In genomic region chr5:139818056-139818455, GRCm38 (mm10) we compare ENCODE assay signal across 25 mouse cellular contexts. TPM values are rescaled to one million over a fixed set of nuclear protein-coding genes. Genes with fewer than 3 reads are reported as not detected.
DNase-seq lines count a peak whose midpoint lies in the region; ATAC-seq and TF ChIP-seq lines count a peak whose summit lies in the region.
"Had no signal": no experiment of that assay in that cellular context is flagged by ENCODE, and none has a peak within 500 bp of the region (broad histone marks: within the 10 kb centered on the region; RNA-seq: fewer than 3 reads in every experiment).

No protein-coding gene starts in this region.

- ATAC-seq in liver, embryonic 11.5 days (replicated peaks; ENCODE audit: low FRiP score) = peak; percentile 27; the same call in 1 of the 2 replicates
- ATAC-seq in erythroblast, adult 5-6 weeks (replicated peaks; ENCODE audit: low FRiP score, poor library complexity, severe bottlenecking) = 0 out of 2 replicates have a peak, but pooled peaks have one; percentile 7
- peak; percentile 19; the same call in 1 of the 2 replicates for ATAC-seq in liver, embryonic 13.5 days (ENCODE audit: low read depth)
- ATAC-seq in stomach, postnatal 0 days (ENCODE audit: low FRiP score, low TSS enrichment) = no peak
- ATAC-seq: forebrain, embryonic 15.5 days had no signal

- peaks cover 9% of the 10 kb centered on the region for H3K27me3 ChIP-seq in liver, embryonic 11.5 days (replicated peaks; ENCODE audit: control insufficient read depth, insufficient read depth, low read length)
- H3K27me3 ChIP-seq in liver, embryonic 13.5 days = peaks cover 11% of the 10 kb centered on the region
- no peaks in the 10 kb centered on the region for H3K27me3 ChIP-seq in stomach, postnatal 0 days (ENCODE audit: control insufficient read depth, insufficient read depth, low read length)

- no peak for DNase-seq in liver, embryonic 11.5 days (ENCODE audit: low spot score)
- DNase-seq in liver = no peak
- DNase-seq in liver, embryonic 13.5 days = no peak
- DNase-seq in stomach, postnatal 0 days (ENCODE audit: low spot score) = no peak
- no peak for DNase-seq in frontal cortex, postnatal 10 days (ENCODE audit: low spot score in 2 of 2)
- DNase-seq in embryo, embryonic 10 days (ENCODE audit: low spot score) = no peak
- DNase-seq: cerebellum, adult 8-10 months; gastrocnemius, postnatal 25 days; heart, adult 2 months; layer of hippocampus, adult 9-11 months; left cerebral cortex, postnatal 4 days; right cerebral cortex, adult 18-20 months had no signal

- peak overlapping the region; percentile 35 for H3K4me2 ChIP-seq in liver, embryonic 11.5 days
- H3K4me2 ChIP-seq in liver, embryonic 13.5 days = 0 out of 2 replicates have a peak overlapping the region, but pooled peaks have one; percentile 4
- 0 out of 2 replicates have a peak overlapping the region, but pooled peaks have one; percentile 32 for H3K4me2 ChIP-seq in stomach, postnatal 0 days (replicated peaks; ENCODE audit: low read depth)
- H3K4me2 ChIP-seq: forebrain, embryonic 15.5 days; midbrain, embryonic 11.5 days; neural tube, embryonic 12.5 days had no signal

- peaks cover 45% of the 10 kb centered on the region for H3K4me1 ChIP-seq in liver, embryonic 11.5 days (replicated peaks; ENCODE audit: control insufficient read depth, insufficient read depth, low read length)
- H3K4me1 ChIP-seq in liver, embryonic 13.5 days (replicated peaks) = peaks cover 88% of the 10 kb centered on the region
- H3K4me1 ChIP-seq in stomach, postnatal 0 days (replicated peaks; ENCODE audit: control insufficient read depth, insufficient read depth) = no peaks in the 10 kb centered on the region
- H3K4me1 ChIP-seq: forebrain, embryonic 15.5 days had no signal

- no peaks in the 10 kb centered on the region for H3K9me3 ChIP-seq in liver, embryonic 11.5 days (ENCODE audit: control insufficient read depth, low read length)
- no peaks in the 10 kb centered on the region for H3K9me3 ChIP-seq in liver, embryonic 13.5 days (replicated peaks)
- no peaks in the 10 kb centered on the region for H3K9me3 ChIP-seq in stomach, postnatal 0 days (ENCODE audit: control insufficient read depth, low read length)
- H3K9me3 ChIP-seq: forebrain, embryonic 15.5 days; neural tube, embryonic 12.5 days had no signal

- TF ChIP-seq EP300 in stomach, postnatal 0 days (optimal IDR thresholded peaks at IDR 0.05) = no peak

- H3K36me3 ChIP-seq in liver, embryonic 11.5 days (ENCODE audit: control insufficient read depth, insufficient read depth, low read length) = peaks cover 15% of the 10 kb centered on the region
- H3K36me3 ChIP-seq in liver, embryonic 13.5 days = peaks cover 20% of the 10 kb centered on the region
- peaks cover 7% of the 10 kb centered on the region; the same call in 1 of the 2 replicates for H3K36me3 ChIP-seq in stomach, postnatal 0 days (ENCODE audit: control insufficient read depth, insufficient read depth, low read length)

- peak overlapping the region; percentile 40; the same call in 1 of the 2 replicates for H3K9ac ChIP-seq in liver, embryonic 11.5 days (ENCODE audit: low read depth, low read length)
- peak overlapping the region; percentile 44 for H3K9ac ChIP-seq in liver, embryonic 13.5 days
- no peak overlapping the region for H3K9ac ChIP-seq in stomach, postnatal 0 days (ENCODE audit: low read length)
- H3K9ac ChIP-seq: forebrain, embryonic 15.5 days; neural tube, embryonic 12.5 days had no signal

- TF ChIP-seq CTCF in stomach, postnatal 0 days (IDR thresholded peaks at IDR 0.05; ENCODE audit: low read depth) = no peak

- no peak overlapping the region for H3K4me3 ChIP-seq in liver, embryonic 11.5 days (ENCODE audit: low read depth, low read length)
- H3K4me3 ChIP-seq in liver, embryonic 13.5 days (replicated peaks) = no peak overlapping the region
- no peak overlapping the region for H3K4me3 ChIP-seq in stomach, postnatal 0 days (ENCODE audit: low read depth, low read length)
- H3K4me3 ChIP-seq: forebrain, embryonic 15.5 days; heart, adult 2 months; left cerebral cortex, adult 2 months; neural tube, embryonic 12.5 days had no signal

- WGBS in liver, embryonic 11.5 days = 55% methylated on average over 3 of the region's 3 CpGs
- 46% methylated on average over 3 of the region's 3 CpGs for WGBS in liver, embryonic 13.5 days (ENCODE audit: insufficient replicate concordance)
- 74% methylated on average over 3 of the region's 3 CpGs for WGBS in stomach, postnatal 0 days

- peak overlapping the region; percentile 71; the same call in 1 of the 2 replicates for H3K27ac ChIP-seq in liver, embryonic 11.5 days (ENCODE audit: low read depth, low read length)
- peak overlapping the region; percentile 83 for H3K27ac ChIP-seq in liver, embryonic 13.5 days
- peak overlapping the region; percentile 35; the same call in 1 of the 2 replicates for H3K27ac ChIP-seq in stomach, postnatal 0 days (replicated peaks)
- H3K27ac ChIP-seq: forebrain, embryonic 15.5 days; heart, adult 2 months; left cerebral cortex, adult 2 months; neural tube, embryonic 12.5 days had no signal

RNA-seq across cellular contexts. Expression of gene Tmem184a, which starts 1.7 kb away (rescaled TPM):
- polyA plus RNA-seq in liver, embryonic 11.5 days (2014; fragmentation: Nextera tagmentation; extraction: Ambion mirVana) = 2.3 and 2.7 TPM in 2 replicates
- not detected in 2 replicates for total RNA-seq in erythroblast, adult 5-6 weeks (2015; ENCODE audit: low replicate concordance)
- 0.14 TPM in 1 of 2 replicates, not detected in the other for total RNA-seq in erythroblast, adult 5-6 weeks (2017; ENCODE audit: low replicate concordance)
- polyA plus RNA-seq in liver, embryonic 13.5 days (2015; fragmentation: Nextera tagmentation; extraction: Ambion mirVana) = 0.68 and 0.89 TPM in 2 replicates
- 72.0 and 84.3 TPM in 2 replicates for polyA plus RNA-seq in stomach, postnatal 0 days (2015; fragmentation: Nextera tagmentation; extraction: Ambion mirVana)

RNA-seq across cellular contexts. Expression of gene Gm26938, which starts 8.2 kb away (rescaled TPM):
- polyA plus RNA-seq in liver, embryonic 11.5 days (2014; fragmentation: Nextera tagmentation; extraction: Ambion mirVana) = not detected in 2 replicates
- not detected in 2 replicates for total RNA-seq in erythroblast, adult 5-6 weeks (2015; ENCODE audit: low replicate concordance)
- not detected in 2 replicates for total RNA-seq in erythroblast, adult 5-6 weeks (2017; ENCODE audit: low replicate concordance)
- polyA plus RNA-seq in liver, embryonic 13.5 days (2015; fragmentation: Nextera tagmentation; extraction: Ambion mirVana) = not detected in 2 replicates
- polyA plus RNA-seq in stomach, postnatal 0 days (2015; fragmentation: Nextera tagmentation; extraction: Ambion mirVana) = not detected in 2 replicates
- total RNA-seq: adrenal gland, adult 18-20 months; gastrocnemius, postnatal 25 days; heart, adult 2 months; heart, postnatal 10 days; left cerebral cortex, adult 2 months; left cerebral cortex, postnatal 4 days; liver, adult 2 months had no signal
- polyA plus RNA-seq: cortical plate, adult 2 months; embryonic facial prominence, embryonic 14.5 days; forebrain, embryonic 15.5 days; heart, adult 2 months; hindbrain, embryonic 11.5 days; liver, adult 2 months; midbrain, embryonic 11.5 days; neural tube, embryonic 12.5 days; stomach, embryonic 14.5 days; thymus, adult 2 months had no signal

RNA-seq across cellular contexts. Expression of gene Psmg3, which starts 8.6 kb away (rescaled TPM):
- 112 and 124 TPM in 2 replicates for polyA plus RNA-seq in liver, embryonic 11.5 days (2014; fragmentation: Nextera tagmentation; extraction: Ambion mirVana)
- total RNA-seq in erythroblast, adult 5-6 weeks (2015; ENCODE audit: low replicate concordance) = 4.0 and 6.0 TPM in 2 replicates
- 4.3 and 6.1 TPM in 2 replicates for total RNA-seq in erythroblast, adult 5-6 weeks (2017; ENCODE audit: low replicate concordance)
- polyA plus RNA-seq in liver, embryonic 13.5 days (2015; fragmentation: Nextera tagmentation; extraction: Ambion mirVana) = 68.7 and 70.5 TPM in 2 replicates
- 50.6 and 51.0 TPM in 2 replicates for polyA plus RNA-seq in stomach, postnatal 0 days (2015; fragmentation: Nextera tagmentation; extraction: Ambion mirVana)

RNA-seq across cellular contexts. Expression of gene Mafk, which starts 26.7 kb away (rescaled TPM):
- 30.4 and 35.1 TPM in 2 replicates for polyA plus RNA-seq in liver, embryonic 11.5 days (2014; fragmentation: Nextera tagmentation; extraction: Ambion mirVana)
- total RNA-seq in erythroblast, adult 5-6 weeks (2015; ENCODE audit: low replicate concordance) = 72.4 and 83.0 TPM in 2 replicates
- 147 and 218 TPM in 2 replicates for total RNA-seq in erythroblast, adult 5-6 weeks (2017; ENCODE audit: low replicate concordance)
- polyA plus RNA-seq in liver, embryonic 13.5 days (2015; fragmentation: Nextera tagmentation; extraction: Ambion mirVana) = 41.6 and 44.9 TPM in 2 replicates
- 19.4 TPM in 2 replicates for polyA plus RNA-seq in stomach, postnatal 0 days (2015; fragmentation: Nextera tagmentation; extraction: Ambion mirVana)

RNA-seq across cellular contexts. Expression of gene Ints1, which starts 42.6 kb away (rescaled TPM):
- 34.9 TPM in 2 replicates for polyA plus RNA-seq in liver, embryonic 11.5 days (2014; fragmentation: Nextera tagmentation; extraction: Ambion mirVana)
- total RNA-seq in erythroblast, adult 5-6 weeks (2015; ENCODE audit: low replicate concordance) = 21.3 and 30.7 TPM in 2 replicates
- 10.9 and 28.0 TPM in 2 replicates for total RNA-seq in erythroblast, adult 5-6 weeks (2017; ENCODE audit: low replicate concordance)
- polyA plus RNA-seq in liver, embryonic 13.5 days (2015; fragmentation: Nextera tagmentation; extraction: Ambion mirVana) = 12.7 and 13.8 TPM in 2 replicates
- 7.9 and 8.0 TPM in 2 replicates for polyA plus RNA-seq in stomach, postnatal 0 days (2015; fragmentation: Nextera tagmentation; extraction: Ambion mirVana)

Comparison
In these comparisons a context has a peak if more than half of its experiments do, and no peak if none do; other contexts are left out.
1. RNA of gene Tmem184a, which starts 1.7 kb away (polyA plus RNA-seq): 72.0 to 84.3 TPM in stomach, postnatal 0 days; 2.3 to 2.7 TPM in liver, embryonic 11.5 days and 0.68 to 0.89 TPM in liver, embryonic 13.5 days; every median in the first group is over 10 times any median in the second.
2. Peak in every context shown above with its lines, with median percentiles within 50 percentile points of each other: H3K27ac ChIP-seq and H3K4me2 ChIP-seq.